Comparison of ENCODE assay signal across 22 mouse cellular contexts in genomic region chr11:109681556-109681955, GRCm38 (mm10). TPM values are rescaled to one million over a fixed set of nuclear protein-coding genes. Genes with fewer than 3 reads are reported as not detected.
DNase-seq lines count a peak whose midpoint lies in the region; ATAC-seq and TF ChIP-seq lines count a peak whose summit lies in the region.
"Had no signal": no experiment of that assay in that cellular context is flagged by ENCODE, and none has a peak within 500 bp of the region (broad histone marks: within the 10 kb centered on the region; RNA-seq: fewer than 3 reads in every experiment).

No protein-coding gene starts in this region.

- ATAC-seq in lung, embryonic 16.5 days (ENCODE audit: low read depth): 0 out of 2 replicates have a peak, but pooled peaks have one; percentile 41
- ATAC-seq in heart, postnatal 0 days (ENCODE audit: insufficient read depth, low read depth): peak; percentile 93
- ATAC-seq: intestine, postnatal 0 days; liver, postnatal 0 days; midbrain, embryonic 13.5 days; Patski had no signal

- H3K9ac ChIP-seq in lung, embryonic 16.5 days (ENCODE audit: low read length): no peak overlapping the region
- H3K9ac ChIP-seq in heart, postnatal 0 days (replicated peaks; ENCODE audit: low read depth, low read length): no peak overlapping the region
- H3K9ac ChIP-seq: hindbrain, embryonic 12.5 days; limb, embryonic 12.5 days; liver, postnatal 0 days; midbrain, embryonic 13.5 days had no signal

- 0 out of 2 replicates have a peak, but pooled peaks cover 3% of the 10 kb centered on the region for H3K4me1 ChIP-seq in lung, embryonic 16.5 days (replicated peaks; ENCODE audit: control insufficient read depth, insufficient read depth, low read length)
- H3K4me1 ChIP-seq in lung, adult 2 months (ENCODE audit: control insufficient read depth, insufficient read depth, low read length): no peaks in the 10 kb centered on the region
- no peaks in the 10 kb centered on the region for H3K4me1 ChIP-seq in brown adipose tissue, adult 24 weeks (ENCODE audit: control insufficient read depth, insufficient read depth, insufficient read length, low read length)
- peaks cover 17% of the 10 kb centered on the region for H3K4me1 ChIP-seq in heart, postnatal 0 days (ENCODE audit: control insufficient read depth, insufficient read depth)
- H3K4me1 ChIP-seq: hindbrain, embryonic 12.5 days; limb, embryonic 12.5 days; midbrain, embryonic 13.5 days had no signal

- peak; percentile 37 to 46 for DNase-seq in heart, adult 18-20 months
- DNase-seq in heart, adult 8-10 months (ENCODE audit: low spot score): no peak
- no peak for DNase-seq in lung, adult 2 months
- DNase-seq in heart, postnatal 0 days (ENCODE audit: low spot score): peak; percentile 88
- no peak for DNase-seq in cerebellum, adult 9-10 months
- DNase-seq: adrenal gland, postnatal 36 days; cerebellum, adult 11 months; cerebellum, postnatal 10 days; kidney, postnatal 25 days; layer of hippocampus, postnatal 36 days; liver, postnatal 0 days had no signal

- no peak overlapping the region for H3K4me2 ChIP-seq in lung, embryonic 16.5 days (ENCODE audit: low read depth, low read length)
- H3K4me2 ChIP-seq in heart, postnatal 0 days (ENCODE audit: low read depth, low read length): no peak overlapping the region
- H3K4me2 ChIP-seq: hindbrain, embryonic 12.5 days; limb, embryonic 12.5 days; liver, embryonic 11.5 days; midbrain, embryonic 13.5 days had no signal

- peak; percentile 65; the same call in 1 of the 2 replicates for TF ChIP-seq EP300 in heart, postnatal 0 days (IDR thresholded peaks at IDR 0.05; ENCODE audit: low read depth)

- no peak overlapping the region for H3K4me3 ChIP-seq in lung, embryonic 16.5 days (ENCODE audit: low read length)
- H3K4me3 ChIP-seq in lung, adult 2 months (replicated peaks; ENCODE audit: extremely low read depth, low read depth, low read length): no peak overlapping the region
- H3K4me3 ChIP-seq in brown adipose tissue, adult 24 weeks (ENCODE audit: insufficient read depth, low read depth, low read length): no peak overlapping the region
- H3K4me3 ChIP-seq in heart, postnatal 0 days (ENCODE audit: low read depth, low read length): no peak overlapping the region
- H3K4me3 ChIP-seq: hindbrain, embryonic 12.5 days; layer of hippocampus, adult 2 months; limb, embryonic 12.5 days; megakaryocyte, embryonic 14.5 days; midbrain, embryonic 13.5 days had no signal

- H3K27ac ChIP-seq in lung, embryonic 16.5 days (ENCODE audit: low read length): no peak overlapping the region
- 0 out of 2 replicates have a peak overlapping the region, but pooled peaks have one; percentile 27 for H3K27ac ChIP-seq in brown adipose tissue, adult 24 weeks (replicated peaks; ENCODE audit: low read depth, low read length)
- peak overlapping the region; percentile 79 for H3K27ac ChIP-seq in heart, postnatal 0 days (ENCODE audit: low read depth)
- H3K27ac ChIP-seq: hindbrain, embryonic 12.5 days; layer of hippocampus, adult 2 months; limb, embryonic 12.5 days; midbrain, embryonic 13.5 days had no signal

- no peaks in the 10 kb centered on the region for H3K36me3 ChIP-seq in lung, embryonic 16.5 days (ENCODE audit: control insufficient read depth, insufficient read depth, low read length)
- H3K36me3 ChIP-seq in heart, postnatal 0 days (replicated peaks; ENCODE audit: control insufficient read depth, insufficient read depth, low read length): no peaks in the 10 kb centered on the region
- H3K36me3 ChIP-seq: hindbrain, embryonic 12.5 days; limb, embryonic 12.5 days; midbrain, embryonic 13.5 days had no signal

- no peaks in the 10 kb centered on the region for H3K27me3 ChIP-seq in lung, embryonic 16.5 days (ENCODE audit: control insufficient read depth, insufficient read depth, low read depth, low read length)
- no peaks in the 10 kb centered on the region for H3K27me3 ChIP-seq in heart, postnatal 0 days (ENCODE audit: control insufficient read depth, insufficient read depth, low read length)
- H3K27me3 ChIP-seq: hindbrain, embryonic 12.5 days; limb, embryonic 12.5 days; Patski had no signal

- 57% methylated on average over 3 of the region's 3 CpGs for WGBS in lung, embryonic 16.5 days
- WGBS in lung, adult 2 months: 51% methylated on average over 3 of the region's 3 CpGs
- 33% methylated on average over 3 of the region's 3 CpGs for WGBS in heart, postnatal 0 days

- TF ChIP-seq CTCF in lung, adult 2 months (IDR thresholded peaks at IDR 0.05; ENCODE audit: insufficient read depth, low read length): no peak
- TF ChIP-seq CTCF in heart, postnatal 0 days (IDR thresholded peaks at IDR 0.05; ENCODE audit: low read depth): no peak

- TF ChIP-seq POLR2A in lung, adult 2 months (IDR thresholded peaks at IDR 0.05; ENCODE audit: borderline replicate concordance, extremely low read depth, low read depth, low read length): no peak

- H3K9me3 ChIP-seq in lung, embryonic 16.5 days (ENCODE audit: control insufficient read depth, low read length): no peaks in the 10 kb centered on the region
- H3K9me3 ChIP-seq in heart, postnatal 0 days (replicated peaks; ENCODE audit: control insufficient read depth, low read length): no peaks in the 10 kb centered on the region
- H3K9me3 ChIP-seq: hindbrain, embryonic 12.5 days; limb, embryonic 12.5 days; megakaryocyte, embryonic 14.5 days; midbrain, embryonic 13.5 days had no signal

RNA-seq across cellular contexts. Expression of gene Prkar1a, which starts 32.4 kb away (rescaled TPM):
- total RNA-seq in heart, adult 18-20 months (2021): 100 to 1,000 TPM; 371 to 461 TPM
- total RNA-seq in heart, adult 8-10 months (2022): 100 to 1,000 TPM; 347 to 373 (median 363) TPM
- 393 and 407 TPM in 2 replicates for polyA plus RNA-seq in lung, embryonic 16.5 days (2015; fragmentation: Nextera tagmentation; extraction: Ambion mirVana)
- polyA plus RNA-seq in lung, adult 2 months (2012; rRNA removed): 110 and 128 TPM in 2 replicates
- polyA plus RNA-seq in brown adipose tissue, adult 24 weeks (2012; ENCODE audit: insufficient read depth, insufficient read length, missing spikeins): 98.4 and 102 TPM in 2 replicates
- 163 and 237 TPM in 2 replicates for total RNA-seq in heart, postnatal 0 days (2014; rRNA removed; ENCODE audit: low replicate concordance)
- 483 and 530 TPM in 2 replicates for polyA plus RNA-seq in heart, postnatal 0 days (2015; fragmentation: Nextera tagmentation; extraction: Ambion mirVana)

RNA-seq across cellular contexts. Expression of gene Fam20a, which starts 40.5 kb away (rescaled TPM):
- 1 to 10 TPM; 5.8 to 7.4 TPM for total RNA-seq in heart, adult 18-20 months (2021)
- total RNA-seq in heart, adult 8-10 months (2022): 1 to 10 TPM; 5.4 to 7.7 (median 5.9) TPM
- 3.3 and 3.4 TPM in 2 replicates for polyA plus RNA-seq in lung, embryonic 16.5 days (2015; fragmentation: Nextera tagmentation; extraction: Ambion mirVana)
- 16.6 and 17.6 TPM in 2 replicates for polyA plus RNA-seq in lung, adult 2 months (2012; rRNA removed)
- polyA plus RNA-seq in brown adipose tissue, adult 24 weeks (2012; ENCODE audit: insufficient read depth, insufficient read length, missing spikeins): 2.3 and 2.6 TPM in 2 replicates
- total RNA-seq in heart, postnatal 0 days (2014; rRNA removed; ENCODE audit: low replicate concordance): 6.2 and 6.8 TPM in 2 replicates
- 3.0 TPM in 2 replicates for polyA plus RNA-seq in heart, postnatal 0 days (2015; fragmentation: Nextera tagmentation; extraction: Ambion mirVana)
- total RNA-seq: neutrophil, adult 5-6 weeks had no signal

Comparison
In these comparisons a context has a peak if more than half of its experiments do, and no peak if none do; other contexts are left out.
1. DNase-seq: peak in heart, adult 18-20 months (2 of 2) and heart, postnatal 0 days (single experiment); none in heart, adult 8-10 months (single experiment), lung, adult 2 months (single experiment) and cerebellum, adult 9-10 months (single experiment).